Comparison of ENCODE assay signal across 10 mouse cellular contexts in the genomic region with DNA sequence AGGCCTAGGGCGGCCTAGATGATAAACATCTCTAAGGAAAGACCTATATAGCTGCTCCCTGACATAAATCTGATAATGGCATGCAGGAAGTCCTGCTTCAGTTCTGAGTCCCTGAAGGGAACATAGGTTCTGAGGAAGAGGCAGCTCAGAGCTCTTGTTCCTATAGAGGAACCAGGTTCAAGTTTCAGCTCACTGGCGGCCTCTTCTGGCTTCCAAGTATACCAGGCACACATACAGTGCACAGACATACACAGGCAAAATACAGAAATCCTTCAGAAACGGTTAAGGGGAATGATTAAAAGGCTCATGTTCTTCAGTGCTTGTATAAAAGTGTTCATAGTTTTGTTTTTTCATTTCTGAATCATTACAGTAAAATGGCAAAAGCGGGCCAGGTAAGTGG. TPM values are rescaled to one million over a fixed set of nuclear protein-coding genes. Genes with fewer than 3 reads are reported as not detected.
A peak's percentile ranks its signal among the peaks of the same experiment; 100 is the strongest.
DNase-seq lines count a peak whose midpoint lies in the region.
"Had no signal": no experiment of that assay in that cellular context is flagged by ENCODE, and none has a peak within 500 bp of the region (broad histone marks: within the 10 kb centered on the region; RNA-seq: fewer than 3 reads in every experiment).

No protein-coding gene starts in this region.

- peaks cover 9% of the 10 kb centered on the region; the same call in 1 of the 2 replicates for H3K36me3 ChIP-seq in heart, embryonic 10.5 days

- intact Hi-C loops in heart, postnatal 14 days (cut with DNase I) = loop anchor here (5.0 to 10.0 kb wide), 3 partner anchors 74 to 187 kb away; a partner anchor contains a TSS

- WGBS in heart, embryonic 10.5 days = 87% methylated on average over 4 of the region's 4 CpGs

- H3K9me3 ChIP-seq in heart, embryonic 10.5 days = no peaks in the 10 kb centered on the region

- no peak overlapping the region for H3K27ac ChIP-seq in heart, embryonic 10.5 days

- no peaks in the 10 kb centered on the region for H3K27me3 ChIP-seq in heart, embryonic 10.5 days (ENCODE audit: insufficient read depth, poor library complexity, severe bottlenecking)

- DNase-seq in heart, embryonic 10.5 days (ENCODE audit: low spot score) = peak; percentile 45
- DNase-seq in heart, postnatal 14 days = no peak
- DNase-seq in retina, postnatal 1 day = peak; percentile 18
- DNase-seq in retina, embryonic 14.5 days (ENCODE audit: low spot score) = no peak
- peak; percentile 34 for DNase-seq in embryo, embryonic 11 days
- peak; percentile 26 for DNase-seq in thymus, postnatal 25 days
- no peak for DNase-seq in frontal cortex, adult 2 months (ENCODE audit: extremely low spot score in 1 of 2, low spot score in 1 of 2)
- DNase-seq in kidney, adult 8-10 months = no peak
- DNase-seq: kidney, adult 18-20 months had no signal

- 0 out of 2 replicates have a peak, but pooled peaks cover 6% of the 10 kb centered on the region for H3K4me1 ChIP-seq in heart, embryonic 10.5 days

- H3K4me3 ChIP-seq in heart, embryonic 10.5 days = no peak overlapping the region
- H3K4me3 ChIP-seq: erythroblast, embryonic 14.5 days had no signal

RNA-seq across cellular contexts. Expression of a gene that starts 17.6 kb away (rescaled TPM):
- polyA plus RNA-seq in heart, embryonic 10.5 days (2016; fragmentation: Nextera tagmentation; extraction: Ambion mirVana) = 11.2 and 13.9 TPM in 2 replicates
- total RNA-seq in heart, postnatal 14 days (2021) = 10 to 100 TPM; 10.7 to 12.3 TPM
- 22.7 and 23.9 TPM in 2 replicates for polyA plus RNA-seq in frontal cortex, adult 2 months (2012; rRNA removed)

RNA-seq across cellular contexts. Expression of a gene that starts 25.9 kb away (rescaled TPM):
- 1.1 TPM in 2 replicates for polyA plus RNA-seq in heart, embryonic 10.5 days (2016; fragmentation: Nextera tagmentation; extraction: Ambion mirVana)
- total RNA-seq in heart, postnatal 14 days (2021) = under 1 TPM in 1 of 2 experiments, not detected in 1; 0.15 TPM
- 2.9 and 3.2 TPM in 2 replicates for polyA plus RNA-seq in frontal cortex, adult 2 months (2012; rRNA removed)
- polyA plus RNA-seq: erythroblast, embryonic 14.5 days had no signal

Comparison
In these comparisons a context has a peak if more than half of its experiments do, and no peak if none do; other contexts are left out.
1. DNase-seq: peak in heart, embryonic 10.5 days (single experiment), retina, postnatal 1 day (single experiment), embryo, embryonic 11 days (single experiment) and thymus, postnatal 25 days (single experiment); none in heart, postnatal 14 days (0 of 2), retina, embryonic 14.5 days (single experiment), frontal cortex, adult 2 months (0 of 2) and kidney, adult 8-10 months (0 of 2).